Mouse (Mus musculus): ENCODE measurements around the gene Prss56. TPM values are rescaled to one million over a fixed set of nuclear protein-coding genes. Genes with fewer than 3 reads are reported as not detected.

Gene Prss56
- polyA plus RNA-seq, 1 experiment from 2014 or later = not detected

DNA sequence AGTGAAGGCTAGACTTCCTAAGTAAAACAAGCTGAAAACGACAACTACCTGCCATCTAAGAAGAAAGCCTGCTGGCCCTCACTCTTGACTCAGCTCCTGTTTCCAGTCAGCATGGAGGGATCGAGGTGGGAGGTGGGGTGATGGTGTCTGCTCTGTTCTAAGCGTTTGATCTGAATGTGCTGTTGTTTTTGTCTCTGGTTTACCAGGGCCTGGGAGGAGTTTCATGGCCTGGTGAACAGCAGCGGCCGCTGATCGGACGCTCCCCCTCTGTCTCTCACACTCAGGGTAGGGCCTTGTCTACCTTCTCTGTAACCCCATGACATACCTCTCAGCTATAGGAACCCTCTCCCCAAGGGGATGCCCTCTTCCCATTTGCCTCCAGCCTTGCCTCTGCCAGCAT is 49.1 kb downstream of the Prss56 start:
- Histone ChIP-seq H3K9ac (ENCODE audit: low read length) (no peak overlapping the region), H3K4me3 (ENCODE audit: low read depth, low read length) (no peak overlapping the region), H3K4me2 (no peak overlapping the region), H3K4me1 (ENCODE audit: control insufficient read depth, insufficient read depth, low read length) (no peaks in the 10 kb centered on the region), H3K27me3 (ENCODE audit: control insufficient read depth, insufficient read depth, low read length) (no peaks in the 10 kb centered on the region), H3K36me3 (ENCODE audit: control insufficient read depth, insufficient read depth, low read length) (peaks cover 24% of the 10 kb centered on the region), H3K9me3 (ENCODE audit: control insufficient read depth, low read length) (no peaks in the 10 kb centered on the region), H3K27ac (ENCODE audit: low read depth, low read length) (no peak overlapping the region)
- DNase-seq (ENCODE audit: low spot score, missing footprints) (no peak), ATAC-seq (ENCODE audit: low FRiP score) (no peak)
- WGBS = 61% methylated on average over 7 of the region's 7 CpGs

Other genes with a start within 250 kb of the Prss56 start
- gene Alppl2, start 93.4 kb upstream of the Prss56 start, polyA plus RNA-seq (2014; fragmentation: Nextera tagmentation; extraction: Ambion mirVana) = not detected in 2 replicates
- not detected in 2 replicates for gene Alpi, start 81.7 kb upstream of the Prss56 start, polyA plus RNA-seq (2014; fragmentation: Nextera tagmentation; extraction: Ambion mirVana)
- gene Akp3, start 58.3 kb upstream of the Prss56 start, polyA plus RNA-seq (2014; fragmentation: Nextera tagmentation; extraction: Ambion mirVana) = not detected in 2 replicates
- gene Ecel1, start 26.8 kb upstream of the Prss56 start, polyA plus RNA-seq (2014; fragmentation: Nextera tagmentation; extraction: Ambion mirVana) = 2.7 and 3.1 TPM in 2 replicates
- gene Chrnd, start 7.3 kb downstream of the Prss56 start, polyA plus RNA-seq (2014; fragmentation: Nextera tagmentation; extraction: Ambion mirVana) = not detected in 2 replicates
- not detected in 2 replicates for gene Chrng, start 21.3 kb downstream of the Prss56 start, polyA plus RNA-seq (2014; fragmentation: Nextera tagmentation; extraction: Ambion mirVana)
- 130 and 135 TPM in 2 replicates for gene Eif4e2, start 30.6 kb downstream of the Prss56 start, polyA plus RNA-seq (2014; fragmentation: Nextera tagmentation; extraction: Ambion mirVana)
- gene Efhd1, start 81.0 kb downstream of the Prss56 start, polyA plus RNA-seq (2014; fragmentation: Nextera tagmentation; extraction: Ambion mirVana) = 0.58 and 0.83 TPM in 2 replicates
- 50.7 and 51.9 TPM in 2 replicates for gene Gigyf2, start 143.7 kb downstream of the Prss56 start, polyA plus RNA-seq (2014; fragmentation: Nextera tagmentation; extraction: Ambion mirVana)
- 0.14 and 0.38 TPM in 2 replicates for gene Kcnj13, start 211.4 kb downstream of the Prss56 start, polyA plus RNA-seq (2014; fragmentation: Nextera tagmentation; extraction: Ambion mirVana)

Data from midbrain, embryonic 11.5 days (tissue).